Mouse (Mus musculus): ENCODE data around the gene Ass1. TPM values are rescaled to one million over a fixed set of nuclear protein-coding genes. Genes with fewer than 3 reads are reported as not detected.

Ass1 gene
- total and polyA plus RNA-seq, 3 experiments = 4.9 to 6.5 (median 5.4) TPM

GRCm38 (mm10) chr2:31467457-31467856 is 2.5 kb upstream of the Ass1 start:
- WGBS = 89% methylated on average over 1 of the region's 1 CpGs

GRCm38 (mm10) chr2:31468857-31469256 is 1.1 kb upstream of the Ass1 start:
- no peaks in the 10 kb centered on the region; the same call in 1 of the 2 replicates for H3K4me1 ChIP-seq (ENCODE audit: control insufficient read depth, insufficient read depth, low read length)
- no peak overlapping the region for H3K9ac ChIP-seq (ENCODE audit: low read depth, low read length)
- no peaks in the 10 kb centered on the region for H3K27me3 ChIP-seq (ENCODE audit: control insufficient read depth, insufficient read depth, low read length)
- H3K4me3 ChIP-seq = no peak overlapping the region
- no peak overlapping the region for H3K27ac ChIP-seq
- H3K79me2 ChIP-seq (replicated peaks; ENCODE audit: control insufficient read depth, insufficient read depth, low read length) = no peaks in the 10 kb centered on the region
- TF ChIP-seq POLR2A (IDR thresholded peaks at IDR 0.05; ENCODE audit: insufficient read depth, low read depth, low read length) (no peak), CTCF (IDR thresholded peaks at IDR 0.05) (no peak), EP300 (IDR thresholded peaks at IDR 0.05; ENCODE audit: insufficient read depth, low read depth, low read length) (no peak)
- WGBS = 91% methylated on average over 7 of the region's 7 CpGs
- intact Hi-C loops (cut with DNase I) = no loop called here
- H3K36me3 ChIP-seq (ENCODE audit: control insufficient read depth, insufficient read depth, low read length) = no peaks in the 10 kb centered on the region
- DNase-seq = no peak

More at GRCm38 (mm10) chr2:31467457-31467856, 2.5 kb upstream of the Ass1 start:
- H3K36me3 ChIP-seq (ENCODE audit: control insufficient read depth, insufficient read depth, low read length) = no peaks in the 10 kb centered on the region
- no peak for DNase-seq
- no peak for TF ChIP-seq POLR2A (IDR thresholded peaks at IDR 0.05; ENCODE audit: insufficient read depth, low read depth, low read length)
- no peak for TF ChIP-seq CTCF (IDR thresholded peaks at IDR 0.05)
- TF ChIP-seq EP300 (IDR thresholded peaks at IDR 0.05; ENCODE audit: insufficient read depth, low read depth, low read length) = no peak
- H3K9ac ChIP-seq (ENCODE audit: low read depth, low read length) = no peak overlapping the region
- H3K79me2 ChIP-seq (replicated peaks; ENCODE audit: control insufficient read depth, insufficient read depth, low read length) = no peaks in the 10 kb centered on the region
- intact Hi-C loops (cut with DNase I) = no loop called here
- no peaks in the 10 kb centered on the region; the same call in 1 of the 2 replicates for H3K4me1 ChIP-seq (ENCODE audit: control insufficient read depth, insufficient read depth, low read length)
- no peak overlapping the region for H3K27ac ChIP-seq
- H3K4me3 ChIP-seq = no peak overlapping the region
- no peaks in the 10 kb centered on the region for H3K27me3 ChIP-seq (ENCODE audit: control insufficient read depth, insufficient read depth, low read length)

GRCm38 (mm10) chr2:31469480-31469879 is 527 bp upstream of the Ass1 start:
- H3K4me1 ChIP-seq (ENCODE audit: control insufficient read depth, insufficient read depth, low read length) = no peaks in the 10 kb centered on the region; the same call in 1 of the 2 replicates
- 0 out of 2 replicates have a peak overlapping the region, but pooled peaks have one; percentile 14 for H3K9ac ChIP-seq (ENCODE audit: low read depth, low read length)
- no peaks in the 10 kb centered on the region for H3K27me3 ChIP-seq (ENCODE audit: control insufficient read depth, insufficient read depth, low read length)
- WGBS = 52% methylated on average over 7 of the region's 7 CpGs
- TF ChIP-seq POLR2A (IDR thresholded peaks at IDR 0.05; ENCODE audit: insufficient read depth, low read depth, low read length) (no peak), CTCF (IDR thresholded peaks at IDR 0.05) (no peak), EP300 (IDR thresholded peaks at IDR 0.05; ENCODE audit: insufficient read depth, low read depth, low read length) (no peak)
- intact Hi-C loops (cut with DNase I) = no loop called here
- peak overlapping the region; percentile 49 for H3K4me3 ChIP-seq
- H3K27ac ChIP-seq = no peak overlapping the region; the same call in 1 of the 2 replicates
- H3K36me3 ChIP-seq (ENCODE audit: control insufficient read depth, insufficient read depth, low read length) = no peaks in the 10 kb centered on the region
- DNase-seq = no peak
- no peaks in the 10 kb centered on the region for H3K79me2 ChIP-seq (replicated peaks; ENCODE audit: control insufficient read depth, insufficient read depth, low read length)

DNA sequence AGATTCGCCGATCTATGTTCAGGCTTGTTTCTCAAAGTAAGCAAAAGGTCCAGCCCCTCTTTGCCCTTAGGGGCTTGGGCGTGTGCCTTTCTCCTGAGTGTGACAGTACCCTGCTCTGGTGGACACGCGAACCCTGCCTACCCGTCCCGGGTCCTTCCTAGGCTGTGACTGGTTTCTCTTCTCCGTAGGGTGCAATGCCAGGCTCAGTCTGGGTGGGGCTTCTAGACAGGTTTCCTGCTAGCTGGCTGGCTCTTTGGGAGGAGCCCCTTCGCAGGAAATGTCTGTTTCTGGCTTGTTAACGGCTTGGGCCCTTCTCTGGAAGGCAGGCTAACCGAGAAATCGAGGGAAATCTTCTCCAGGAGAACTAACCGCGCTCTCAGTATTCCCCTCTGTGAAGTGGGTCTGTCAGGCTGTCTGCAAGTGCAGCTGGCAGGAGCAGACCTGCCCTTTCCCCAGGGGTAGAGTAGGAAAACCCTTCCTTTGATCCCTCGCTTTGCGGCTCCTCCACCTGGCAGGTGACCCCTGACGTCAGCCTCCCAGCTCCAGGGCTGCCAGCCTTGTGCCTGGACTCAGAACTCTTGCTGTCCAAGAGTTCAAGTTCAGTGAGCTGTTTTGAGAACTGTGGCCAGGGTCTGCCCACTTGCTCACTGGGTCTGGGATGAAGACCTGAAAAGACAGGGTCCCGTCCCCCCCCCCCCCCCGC is 827 bp downstream of the Ass1 start:
- peak; percentile 51 to 57 for DNase-seq
- Histone ChIP-seq H3K9ac (ENCODE audit: low read depth, low read length) (peak overlapping the region; percentile 64), H3K79me2 (replicated peaks; ENCODE audit: control insufficient read depth, insufficient read depth, low read length) (no peaks in the 10 kb centered on the region), H3K27me3 (ENCODE audit: control insufficient read depth, insufficient read depth, low read length) (no peaks in the 10 kb centered on the region), H3K36me3 (ENCODE audit: control insufficient read depth, insufficient read depth, low read length) (no peaks in the 10 kb centered on the region), H3K27ac (peak overlapping the region; percentile 65), H3K4me3 (peak overlapping the region; percentile 49), H3K4me1 (ENCODE audit: control insufficient read depth, insufficient read depth, low read length) (no peaks in the 10 kb centered on the region; the same call in 1 of the 2 replicates)
- intact Hi-C loops (cut with DNase I) = no loop called here
- TF ChIP-seq POLR2A (IDR thresholded peaks at IDR 0.05; ENCODE audit: insufficient read depth, low read depth, low read length) = peak; percentile 61; the same call in 1 of the 2 replicates
- TF ChIP-seq CTCF (IDR thresholded peaks at IDR 0.05) = no peak
- no peak for TF ChIP-seq EP300 (IDR thresholded peaks at IDR 0.05; ENCODE audit: insufficient read depth, low read depth, low read length)
- WGBS = 6% methylated on average over 17 of the region's 19 CpGs

- DNase-seq = no peak
- H3K36me3 ChIP-seq (ENCODE audit: control insufficient read depth, insufficient read depth, low read length) = no peaks in the 10 kb centered on the region
- H3K4me1 ChIP-seq (ENCODE audit: control insufficient read depth, insufficient read depth, low read length) = no peaks in the 10 kb centered on the region; the same call in 1 of the 2 replicates
- no peaks in the 10 kb centered on the region for H3K27me3 ChIP-seq (ENCODE audit: control insufficient read depth, insufficient read depth, low read length)
- H3K79me2 ChIP-seq (replicated peaks; ENCODE audit: control insufficient read depth, insufficient read depth, low read length) = no peaks in the 10 kb centered on the region
- no peak overlapping the region for H3K4me3 ChIP-seq
- TF ChIP-seq POLR2A (IDR thresholded peaks at IDR 0.05; ENCODE audit: insufficient read depth, low read depth, low read length) = no peak
- TF ChIP-seq EP300 (IDR thresholded peaks at IDR 0.05; ENCODE audit: insufficient read depth, low read depth, low read length) = no peak
- TF ChIP-seq CTCF (IDR thresholded peaks at IDR 0.05) = no peak
- 73% methylated on average over 6 of the region's 6 CpGs for WGBS
- no peak overlapping the region for H3K9ac ChIP-seq (ENCODE audit: low read depth, low read length)
- no peak overlapping the region for H3K27ac ChIP-seq
- intact Hi-C loops (cut with DNase I) = loop anchor here (1.0 kb wide), 1 partner anchor 36 kb away; no protein-coding TSS in a partner anchor
These were observed 1.6 kb downstream of the Ass1 start for GRCm38 (mm10) chr2:31471611-31472010.

Data from heart, adult 2 months (tissue).